8 mouse cellular contexts compared by ENCODE assay signal in the genomic region with DNA sequence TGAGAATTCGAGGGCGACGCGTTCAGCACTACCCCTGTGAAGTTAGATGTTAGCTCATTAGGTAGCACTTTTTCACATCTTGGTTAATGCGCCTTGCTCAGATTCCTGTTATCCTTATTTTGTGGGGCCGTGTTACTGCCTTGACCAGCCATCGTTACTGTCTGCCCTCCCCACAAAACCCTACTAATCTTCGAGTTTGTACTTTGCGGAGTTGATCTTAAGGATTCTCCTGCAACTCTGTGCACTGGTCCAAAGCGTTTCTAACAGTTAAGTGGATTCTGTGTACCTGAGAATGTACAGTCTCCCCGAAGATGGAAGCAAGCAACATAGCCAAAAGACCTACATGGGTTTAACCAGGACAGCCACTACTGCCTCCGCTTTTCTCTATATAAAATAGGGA.
A peak's percentile ranks its signal among the peaks of the same experiment; 100 is the strongest.
DNase-seq lines count a peak whose midpoint lies in the region; ATAC-seq and TF ChIP-seq lines count a peak whose summit lies in the region.

No protein-coding gene starts in this region.

- TF ChIP-seq CTCF in spleen, adult 2 months (IDR thresholded peaks at IDR 0.05; ENCODE audit: extremely low read depth, insufficient read depth, insufficient read length, insufficient replicate concordance): no peak

- peak overlapping the region; percentile 63; the same call in 1 of the 2 replicates for H3K4me3 ChIP-seq in spleen, adult 2 months (ENCODE audit: extremely low read depth, insufficient read depth, insufficient read length)
- H3K4me3 ChIP-seq in liver, embryonic 13.5 days (replicated peaks): peak overlapping the region; percentile 67

- no peaks in the 10 kb centered on the region for H3K9me3 ChIP-seq in liver, embryonic 13.5 days (replicated peaks)

- peak overlapping the region; percentile 83 for H3K4me2 ChIP-seq in liver, embryonic 13.5 days

- H3K9ac ChIP-seq in liver, embryonic 13.5 days: no peak overlapping the region

- TF ChIP-seq POLR2A in spleen, adult 2 months (IDR thresholded peaks at IDR 0.05; ENCODE audit: low read depth, low read length): no peak

- peaks cover 12% of the 10 kb centered on the region; the same call in 1 of the 2 replicates for H3K4me1 ChIP-seq in spleen, adult 2 months (ENCODE audit: control insufficient read depth, insufficient read depth, insufficient read length)
- peaks cover 24% of the 10 kb centered on the region for H3K4me1 ChIP-seq in liver, embryonic 13.5 days (replicated peaks)

- H3K36me3 ChIP-seq in spleen, adult 2 months (ENCODE audit: control insufficient read depth, insufficient read depth, low read length): no peaks in the 10 kb centered on the region
- no peaks in the 10 kb centered on the region for H3K36me3 ChIP-seq in liver, embryonic 13.5 days

- 0 out of 2 replicates have a peak, but pooled peaks cover 1% of the 10 kb centered on the region for H3K27me3 ChIP-seq in spleen, adult 2 months (ENCODE audit: control insufficient read depth, insufficient read depth, low read length)
- peaks cover 16% of the 10 kb centered on the region for H3K27me3 ChIP-seq in liver, embryonic 13.5 days

- ATAC-seq in frontal cortex, adult (ENCODE audit: low TSS enrichment): peak; percentile 15; the same call in 1 of the 2 replicates
- ATAC-seq in liver, embryonic 13.5 days (ENCODE audit: low read depth): no peak

- no peak for DNase-seq in frontal cortex, postnatal 36 days (ENCODE audit: low spot score in 2 of 2)
- no peak for DNase-seq in spleen, adult 2 months (ENCODE audit: low read depth in 1 of 2, low spot score in 2 of 2)
- no peak for DNase-seq in spleen, adult 18-20 months
- no peak for DNase-seq in liver, embryonic 13.5 days
- DNase-seq in layer of hippocampus, adult 9-11 months: no peak
- DNase-seq in gastrocnemius, postnatal 10 days: no peak
- DNase-seq in urinary bladder, postnatal 36 days (ENCODE audit: low spot score in 2 of 2): no peak

- 42% methylated on average over 12 of the region's 12 CpGs for WGBS in spleen, adult 2 months
- WGBS in liver, embryonic 13.5 days (ENCODE audit: insufficient replicate concordance): 30% methylated on average over 12 of the region's 12 CpGs

- H3K27ac ChIP-seq in spleen, adult 2 months (ENCODE audit: insufficient read depth, low read length): peak overlapping the region; percentile 82; the same call in 1 of the 2 replicates
- 0 out of 2 replicates have a peak overlapping the region, but pooled peaks have one; percentile 72 for H3K27ac ChIP-seq in liver, embryonic 13.5 days
